Mouse (Mus musculus) heart, postnatal 25 days (tissue): Measurements from ENCODE around the gene Tmem178b. TPM values are rescaled to one million over a fixed set of nuclear protein-coding genes. Genes with fewer than 3 reads are reported as not detected.

Experiments used
- DNase-seq: peaks from one replicate; pipeline ENCODE4 v3.0.0; 2022; ENCODE audit warnings: low spot score
- intact Hi-C: fragments of 180-260 bp; cut with DNase I; formaldehyde crosslinking; loops from one replicate; pipeline ENCODE4 v1.15.1; 2025
- total RNA-seq, 2 experiments: library from RNA; stranded (reverse); gene quantifications; 2 replicates each; pipeline ENCODE4 v1.2.3; 2021

Gene Tmem178b
- total RNA-seq, 2 experiments from 2014 or later, result 0.64 to 0.99 TPM

- no peak for DNase-seq
- intact Hi-C loops, result no loop called here
These were observed 195.4 kb downstream of the Tmem178b start for GRCm38 (mm10) chr6:40068467-40068866.

GRCm38 (mm10) chr6:40071007-40071406, 197.9 kb downstream of the Tmem178b start:
- intact Hi-C loops, result no loop called here
- no peak for DNase-seq

- DNase-seq, result no peak
- intact Hi-C loops, result no loop called here
These were observed 203.0 kb downstream of the Tmem178b start for GRCm38 (mm10) chr6:40076089-40076488.

GRCm38 (mm10) chr6:40076670-40077313, 203.7 kb downstream of the Tmem178b start:
- no peak for DNase-seq
- intact Hi-C loops, result no loop called here

GRCm38 (mm10) chr6:40078353-40078752, 205.3 kb downstream of the Tmem178b start:
- no peak for DNase-seq
- intact Hi-C loops, result no loop called here

- intact Hi-C loops, result no loop called here
- DNase-seq, result no peak
These were observed 210.7 kb downstream of the Tmem178b start for GRCm38 (mm10) chr6:40083726-40084125.

GRCm38 (mm10) chr6:40091250-40091651, 218.2 kb downstream of the Tmem178b start:
- intact Hi-C loops, result no loop called here
- DNase-seq, result no peak

GRCm38 (mm10) chr6:40098498-40098897, 225.4 kb downstream of the Tmem178b start:
- no peak for DNase-seq
- intact Hi-C loops, result no loop called here

GRCm38 (mm10) chr6:40101785-40102184, 228.7 kb downstream of the Tmem178b start:
- DNase-seq, result no peak

GRCm38 (mm10) chr6:40102863-40103262, 229.8 kb downstream of the Tmem178b start:
- DNase-seq, result no peak
- intact Hi-C loops, result no loop called here

More at GRCm38 (mm10) chr6:40101785-40102184, 228.7 kb downstream of the Tmem178b start:
- intact Hi-C loops, result no loop called here

- DNase-seq, result no peak
- intact Hi-C loops, result no loop called here
These were observed 237.0 kb downstream of the Tmem178b start for GRCm38 (mm10) chr6:40110029-40110428.

GRCm38 (mm10) chr6:40110729-40111128, 237.7 kb downstream of the Tmem178b start:
- intact Hi-C loops, result no loop called here
- DNase-seq, result no peak

- intact Hi-C loops, result no loop called here
- DNase-seq, result no peak
These were observed 239.4 kb downstream of the Tmem178b start for GRCm38 (mm10) chr6:40112488-40112887.

- no peak for DNase-seq
- intact Hi-C loops, result no loop called here
These were observed 243.2 kb downstream of the Tmem178b start for GRCm38 (mm10) chr6:40116225-40116624.

GRCm38 (mm10) chr6:40120176-40120575, 247.1 kb downstream of the Tmem178b start:
- no peak for DNase-seq
- intact Hi-C loops, result no loop called here

GRCm38 (mm10) chr6:40121494-40121893, 248.4 kb downstream of the Tmem178b start:
- intact Hi-C loops, result no loop called here
- no peak for DNase-seq

- intact Hi-C loops, result no loop called here
- DNase-seq, result no peak
These were observed 250.1 kb downstream of the Tmem178b start for GRCm38 (mm10) chr6:40123070-40123690.

GRCm38 (mm10) chr6:40123960-40124359, 250.9 kb downstream of the Tmem178b start:
- intact Hi-C loops, result no loop called here
- no peak for DNase-seq

GRCm38 (mm10) chr6:40128716-40129115, 255.6 kb downstream of the Tmem178b start:
- no peak for DNase-seq
- intact Hi-C loops, result no loop called here

GRCm38 (mm10) chr6:40131936-40132335, 258.9 kb downstream of the Tmem178b start:
- intact Hi-C loops, result no loop called here
- no peak for DNase-seq

- DNase-seq, result no peak
These were observed 260.4 kb downstream of the Tmem178b start for GRCm38 (mm10) chr6:40133436-40133835.

GRCm38 (mm10) chr6:40135716-40136115, 262.6 kb downstream of the Tmem178b start:
- intact Hi-C loops, result no loop called here
- no peak for DNase-seq

More at GRCm38 (mm10) chr6:40133436-40133835, 260.4 kb downstream of the Tmem178b start:
- intact Hi-C loops, result no loop called here
